Mouse (Mus musculus) neural tube, postnatal 0 days (tissue): ENCODE data around the gene Abhd2. TPM values are rescaled to one million over a fixed set of nuclear protein-coding genes. Genes with fewer than 3 reads are reported as not detected.

Experiments used
- polyA plus RNA-seq: library from polyadenylated mRNA; unstranded; fragments of >200 nt; fragmentation: Nextera tagmentation; extraction: Ambion mirVana; gene quantifications from 2 replicates; pipeline ENCODE4 v1.2.1, GENCODE M21; 2015

Abhd2 gene
- polyA plus RNA-seq = 14.9 and 15.5 TPM in 2 replicates

DNA sequence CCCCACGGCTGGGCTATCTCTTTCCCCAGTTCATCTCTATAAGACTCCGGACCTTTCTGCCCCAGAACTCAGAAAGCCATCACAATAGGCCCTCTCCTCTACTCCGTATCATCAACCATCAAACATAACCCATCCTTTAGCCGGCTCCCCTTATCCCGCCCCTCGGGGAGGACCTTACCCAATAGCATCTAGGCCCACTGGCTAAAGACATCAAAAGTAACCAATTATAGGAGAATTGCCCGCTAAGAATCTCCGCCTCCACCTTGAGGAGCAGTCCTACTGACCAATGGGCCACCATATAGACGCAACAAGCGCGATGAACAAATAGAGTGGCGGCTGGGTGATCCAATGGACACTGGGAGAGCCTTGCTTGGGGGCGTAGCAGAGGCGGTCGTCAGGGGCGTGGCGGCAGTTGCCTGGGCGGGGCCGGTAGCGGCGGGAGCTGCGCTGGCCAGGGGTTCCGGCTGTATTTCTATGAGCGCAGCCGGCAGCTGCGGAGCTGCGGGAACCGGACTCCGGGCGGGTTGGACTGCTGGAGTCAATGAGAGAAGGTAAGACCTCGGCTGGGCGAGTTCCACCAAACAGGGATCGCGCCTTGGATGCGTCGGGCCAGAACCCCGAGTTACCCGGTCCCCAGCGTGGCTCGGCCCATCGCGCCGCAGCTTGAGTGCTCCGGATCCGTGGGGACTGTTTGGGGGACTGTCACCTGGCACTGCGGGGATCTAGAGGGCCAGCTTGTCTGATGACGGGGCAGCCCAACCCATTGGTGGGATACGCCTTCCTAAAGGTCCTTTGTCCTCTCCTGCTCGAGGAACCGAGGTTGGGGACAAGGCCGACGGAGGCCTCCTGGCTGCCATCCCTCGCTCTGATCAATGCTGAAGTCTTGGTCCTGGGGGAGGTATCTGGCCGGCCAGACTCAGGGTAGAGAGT is at the start of gene Abhd2:
Gene Abhd2, plus strand, starts transcription at position 411 of the 930 bp plus-strand sequence.

DNA sequence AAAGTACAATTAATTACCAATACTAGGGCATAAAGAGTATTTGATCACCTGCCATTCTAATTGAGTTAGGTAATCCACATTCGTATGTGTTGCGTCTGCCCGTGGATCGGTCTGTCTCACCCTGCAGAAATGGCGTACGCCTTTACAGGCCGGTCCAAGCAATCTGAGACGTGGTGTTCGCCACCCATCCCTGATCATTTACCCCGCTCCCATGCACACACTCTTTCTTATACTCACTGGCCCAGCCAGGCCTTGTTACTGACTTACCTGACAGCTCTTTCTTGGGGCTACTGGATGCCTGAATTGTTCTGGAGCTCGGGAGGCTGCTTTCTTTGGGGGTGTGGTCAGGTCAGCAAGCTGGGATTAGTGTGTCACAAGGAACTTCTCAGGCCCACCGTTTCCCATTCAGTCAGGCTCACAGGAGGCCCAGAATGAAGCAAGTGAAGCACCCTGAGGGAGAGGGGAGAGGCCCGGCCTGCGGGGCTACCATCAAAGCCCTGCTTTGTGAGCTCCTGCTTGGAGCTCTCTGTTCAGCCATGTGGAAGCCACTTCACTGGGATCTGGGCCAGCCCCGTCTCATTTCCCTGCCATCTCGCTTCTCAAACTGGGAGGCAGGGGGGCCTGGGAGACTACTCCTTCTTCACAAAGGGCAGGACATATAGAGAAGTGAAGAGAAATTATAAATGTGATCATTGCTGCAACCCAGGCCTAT is 113.6 kb downstream of the Abhd2 start, which contains the start of gene Rlbp1:
Gene Rlbp1, minus strand, starts transcription at position 627 of the 712 bp plus-strand sequence.

DNA sequence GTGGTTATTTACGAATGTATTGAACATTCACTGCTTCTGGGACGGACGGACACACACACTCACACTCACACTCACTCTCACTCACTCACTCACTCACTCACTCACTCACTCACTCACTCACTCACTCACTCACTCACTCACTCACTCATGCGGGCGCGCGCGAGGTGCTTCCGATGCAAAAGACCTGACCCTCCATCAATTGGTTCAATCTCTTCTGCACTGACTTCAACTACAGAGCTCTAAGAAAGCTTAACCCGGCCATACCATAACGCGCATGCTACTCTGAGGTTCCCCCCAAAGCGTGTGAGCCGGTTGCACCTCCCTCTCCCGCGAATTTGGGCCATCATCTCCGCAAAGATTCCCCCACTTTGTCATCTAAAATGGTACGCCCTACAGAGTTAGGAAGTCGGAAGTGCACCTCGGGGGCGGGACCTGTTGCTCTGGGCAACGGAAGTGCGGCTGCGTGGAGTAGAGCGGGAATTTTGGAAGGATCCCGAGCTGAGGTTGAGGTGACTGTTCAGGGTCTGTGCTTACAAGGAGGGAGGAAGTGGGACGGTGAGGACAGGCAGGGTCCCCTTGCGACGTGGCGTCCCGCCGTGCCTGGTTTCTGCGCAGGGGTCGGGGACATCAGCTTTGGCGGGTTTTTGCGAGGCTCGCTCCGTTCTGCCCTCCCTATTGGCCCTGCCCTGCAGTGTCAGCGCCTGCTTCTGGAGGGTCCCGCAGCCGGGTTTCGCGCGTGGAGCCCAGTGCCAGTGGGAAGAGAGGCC is 119.1 kb downstream of the Abhd2 start, which contains the start of gene Fanci:
Gene Fanci, plus strand, starts transcription at position 47 of the 767 bp plus-strand sequence.

Other genes with a start within 250 kb of the Abhd2 start
- 0.65 and 1.2 TPM in 2 replicates for gene Acan, start 219.7 kb upstream of the Abhd2 start, polyA plus RNA-seq
- gene Hapln3, start 142.2 kb upstream of the Abhd2 start, polyA plus RNA-seq = 3.7 and 4.5 TPM in 2 replicates
- 199 and 227 TPM in 2 replicates for gene Mfge8, start 124.1 kb upstream of the Abhd2 start, polyA plus RNA-seq
- gene Rlbp1, start 113.8 kb downstream of the Abhd2 start, polyA plus RNA-seq = 15.7 and 18.6 TPM in 2 replicates
- gene Fanci, start 118.7 kb downstream of the Abhd2 start, polyA plus RNA-seq = 0.94 and 1.4 TPM in 2 replicates
- 22.0 and 26.4 TPM in 2 replicates for gene Polg, start 193.2 kb downstream of the Abhd2 start, polyA plus RNA-seq